Mouse (Mus musculus) heart, adult 2 months (tissue): ENCODE results near the gene Pacrg. TPM values are rescaled to one million over a fixed set of nuclear protein-coding genes. Genes with fewer than 3 reads are reported as not detected.

Experiments
- DNase-seq, 2 experiments: peaks; one replicate each; pipeline ENCODE4 v3.0.0; 2021
- H3K27ac ChIP-seq: fragments of 200-600 bp; 2 replicates; pipeline ENCODE4 v1.8.1; 2022
- H3K27me3 ChIP-seq: fragments of 200-500 bp; 2 replicates; pipeline ENCODE4 v1.6.1; 2012; ENCODE audit warnings: mild to moderate bottlenecking, low read length, inconsistent platforms, mixed read lengths; ENCODE audit not compliant: control insufficient read depth, insufficient read depth
- H3K36me3 ChIP-seq: fragments of 200-500 bp; 2 replicates; pipeline ENCODE4 v1.6.1; 2012; ENCODE audit warnings: low read length, inconsistent platforms; ENCODE audit not compliant: control insufficient read depth, insufficient read depth
- H3K4me1 ChIP-seq: fragments of 200-500 bp; 2 replicates; pipeline ENCODE4 v1.6.1; 2011; ENCODE audit warnings: low read length; ENCODE audit not compliant: control insufficient read depth, insufficient read depth
- H3K4me3 ChIP-seq: fragments of 200-600 bp; 2 replicates; pipeline ENCODE4 v1.8.1; 2022
- H3K79me2 ChIP-seq: fragments of 200-500 bp; replicated peaks from 2 replicates; pipeline ENCODE4 v1.6.1; 2012; ENCODE audit warnings: mild to moderate bottlenecking, inconsistent platforms, low read length, moderate library complexity, mixed read lengths; ENCODE audit not compliant: control insufficient read depth, insufficient read depth
- H3K9ac ChIP-seq: fragments of 200-500 bp; 2 replicates; pipeline ENCODE4 v1.6.1; 2012; ENCODE audit warnings: low read depth, mild to moderate bottlenecking, control low read depth, inconsistent platforms, low read length, mixed read lengths
- CTCF ChIP-seq: fragments of 200-600 bp; IDR thresholded peaks from 2 replicates; pipeline ENCODE4 v1.8.1; 2022; ENCODE audit warnings: antibody characterized with exemption, mild to moderate bottlenecking, moderate library complexity
- EP300 ChIP-seq: fragments of 200-500 bp; IDR thresholded peaks from 2 replicates; pipeline ENCODE4 v1.6.1; 2011; ENCODE audit warnings: low read depth, low read length, control low read depth; ENCODE audit not compliant: insufficient read depth
- POLR2A ChIP-seq: fragments of 200-500 bp; IDR thresholded peaks from 2 replicates; pipeline ENCODE4 v1.6.1; 2011; ENCODE audit warnings: mild to moderate bottlenecking, low read depth, low read length, control low read depth; ENCODE audit not compliant: insufficient read depth
- WGBS: fragments of 180-500 bp; shearing (Covaris S2); methylation state at CpG from one replicate; pipeline ENCODE4 v1.1.7; 2018; 5-methylcytosine and 5-hydroxymethylcytosine counted together
- intact Hi-C: fragments of 180-260 bp; cut with DNase I; formaldehyde crosslinking; loops from one replicate; pipeline ENCODE4 v1.15.1; 2025
- polyA plus RNA-seq: library from polyadenylated mRNA; depleted of rRNA; stranded (reverse); fragments of >200 nt; gene quantifications from 2 replicates; pipeline ENCODE4 v1.2.3, GENCODE M21; 2012
- total RNA-seq, 2 experiments: library from RNA; stranded (reverse); gene quantifications; 2 replicates each; pipeline ENCODE4 v1.2.3; 2021

Gene Pacrg
- total and polyA plus RNA-seq, 3 experiments, result 0.45 to 1.0 (median 0.89) TPM

DNA sequence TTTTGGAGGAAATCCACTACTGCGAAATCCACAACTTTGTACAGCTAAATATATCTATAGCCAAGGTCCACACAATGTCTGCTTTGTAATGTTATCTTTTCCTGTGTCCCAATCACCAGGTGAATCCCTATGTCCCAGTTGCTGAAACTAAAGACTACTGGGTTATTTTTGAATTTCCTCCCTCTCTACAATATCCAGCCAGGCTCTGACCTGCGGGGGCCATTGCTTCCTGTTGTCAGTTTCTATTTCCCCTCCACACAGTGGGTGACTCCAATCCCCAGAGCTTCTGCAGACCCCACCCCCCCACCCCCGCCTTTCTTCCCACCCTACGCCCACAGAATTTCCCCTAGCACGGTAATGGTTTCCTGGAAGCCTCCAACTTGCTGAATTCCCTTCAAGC lies 473.1 kb downstream of the Pacrg start:
- peaks cover 22% of the 10 kb centered on the region for H3K4me1 ChIP-seq

DNA sequence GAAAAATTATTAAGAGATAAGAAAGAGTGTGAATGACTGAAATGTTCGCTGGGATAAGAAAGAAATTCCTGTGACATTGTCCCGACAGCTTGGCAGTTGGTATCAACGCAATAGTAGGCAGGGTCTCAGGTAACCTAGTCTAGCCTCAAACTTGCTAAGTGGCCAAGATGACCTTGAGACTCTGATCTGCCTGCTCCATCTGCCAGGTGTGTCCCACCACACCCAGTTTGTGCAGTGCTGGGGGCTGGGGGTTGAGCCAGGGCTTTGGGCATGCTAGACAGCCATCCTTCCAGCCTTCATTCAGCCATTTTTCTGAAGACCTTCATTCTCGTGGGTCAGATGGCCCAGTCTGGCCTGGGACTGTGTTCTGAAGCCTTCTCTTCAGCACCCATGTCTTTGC lies 473.5 kb downstream of the Pacrg start:
- no peak for DNase-seq
- H3K4me1 ChIP-seq, result peaks cover 20% of the 10 kb centered on the region
- H3K9ac ChIP-seq, result no peak overlapping the region
- H3K27me3 ChIP-seq, result no peaks in the 10 kb centered on the region
- H3K79me2 ChIP-seq, result no peaks in the 10 kb centered on the region
- peaks cover 7% of the 10 kb centered on the region for H3K36me3 ChIP-seq
- peak overlapping the region; percentile 67 for H3K27ac ChIP-seq
- TF ChIP-seq CTCF, result no peak
- TF ChIP-seq EP300, result no peak
- no peak for TF ChIP-seq POLR2A
- no peak overlapping the region for H3K4me3 ChIP-seq
- WGBS, result 47% methylated on average over 4 of the region's 4 CpGs
- intact Hi-C loops, result loop anchor here (2.0 kb wide), 1 partner anchor 272 kb away; no protein-coding TSS in a partner anchor

More for the DNA sequence above, 473.1 kb downstream of the Pacrg start:
- Histone ChIP-seq H3K9ac (no peak overlapping the region), H3K36me3 (peaks cover 7% of the 10 kb centered on the region), H3K79me2 (no peaks in the 10 kb centered on the region), H3K27me3 (no peaks in the 10 kb centered on the region), H3K27ac (peak overlapping the region; percentile 67), H3K4me3 (no peak overlapping the region)
- TF ChIP-seq EP300, result no peak
- no peak for TF ChIP-seq CTCF
- TF ChIP-seq POLR2A, result no peak
- WGBS, result 36% methylated on average over 5 of the region's 5 CpGs
- DNase-seq, result no peak
- intact Hi-C loops, result loop anchor here (2.0 kb wide), 1 partner anchor 272 kb away; no protein-coding TSS in a partner anchor

DNA sequence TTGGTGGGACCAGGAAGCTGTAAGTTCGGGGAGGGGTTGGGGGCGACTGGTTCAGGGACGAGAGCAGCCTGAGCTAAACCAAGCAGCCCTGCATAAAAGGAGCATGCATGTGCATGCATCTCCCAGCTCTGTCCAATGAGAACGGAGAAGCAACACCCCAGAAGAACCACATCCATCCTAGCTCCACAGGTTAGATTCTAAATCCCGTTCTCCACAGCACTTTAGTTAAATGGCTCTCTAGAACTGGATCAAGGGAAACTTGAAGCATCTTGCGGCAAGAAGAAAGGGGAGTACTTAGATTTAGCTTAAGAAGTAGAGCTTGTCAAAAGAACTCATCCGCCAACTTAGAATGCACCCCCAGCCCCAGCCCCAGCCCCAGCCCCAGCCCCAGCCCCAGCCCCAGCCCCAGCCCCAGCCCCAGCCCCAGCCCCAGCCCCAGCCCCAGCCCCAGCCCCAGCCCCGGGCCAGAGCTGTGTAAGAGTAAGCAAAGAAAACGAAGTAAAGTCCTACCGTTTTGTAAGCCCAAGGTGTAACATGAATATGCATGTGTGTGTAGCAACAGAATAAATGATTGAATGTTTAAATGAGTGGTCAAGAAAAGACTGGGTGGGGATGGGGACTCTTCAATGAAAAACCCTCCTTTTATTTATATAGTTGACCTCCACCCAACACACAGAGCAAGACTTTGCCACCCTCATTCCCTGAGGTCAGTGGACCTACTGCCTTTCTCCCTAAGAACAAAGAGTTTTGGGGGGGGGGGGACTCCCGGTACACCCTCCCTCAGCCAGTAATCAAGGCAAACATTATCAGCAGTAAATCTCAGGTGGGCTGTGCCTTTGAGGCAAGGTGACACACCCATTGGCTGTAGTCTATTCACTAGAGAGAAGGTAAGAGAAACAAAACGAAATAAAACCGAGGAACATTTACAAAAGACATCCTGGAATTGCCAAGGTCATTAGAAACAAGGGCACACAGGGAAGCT lies 474.3 kb downstream of the Pacrg start:
- no peak for DNase-seq
- no peaks in the 10 kb centered on the region for H3K79me2 ChIP-seq
- H3K36me3 ChIP-seq, result peaks cover 2% of the 10 kb centered on the region
- H3K27ac ChIP-seq, result no peak overlapping the region; the same call in 1 of the 2 replicates
- peaks cover 16% of the 10 kb centered on the region for H3K4me1 ChIP-seq
- H3K27me3 ChIP-seq, result no peaks in the 10 kb centered on the region
- H3K9ac ChIP-seq, result no peak overlapping the region
- intact Hi-C loops, result loop anchor here (2.0 kb wide), 1 partner anchor 271 kb away; no protein-coding TSS in a partner anchor
- no peak overlapping the region for H3K4me3 ChIP-seq
- TF ChIP-seq EP300 (no peak), POLR2A (no peak), CTCF (no peak)
- 80% methylated on average over 13 of the region's 13 CpGs for WGBS

DNA sequence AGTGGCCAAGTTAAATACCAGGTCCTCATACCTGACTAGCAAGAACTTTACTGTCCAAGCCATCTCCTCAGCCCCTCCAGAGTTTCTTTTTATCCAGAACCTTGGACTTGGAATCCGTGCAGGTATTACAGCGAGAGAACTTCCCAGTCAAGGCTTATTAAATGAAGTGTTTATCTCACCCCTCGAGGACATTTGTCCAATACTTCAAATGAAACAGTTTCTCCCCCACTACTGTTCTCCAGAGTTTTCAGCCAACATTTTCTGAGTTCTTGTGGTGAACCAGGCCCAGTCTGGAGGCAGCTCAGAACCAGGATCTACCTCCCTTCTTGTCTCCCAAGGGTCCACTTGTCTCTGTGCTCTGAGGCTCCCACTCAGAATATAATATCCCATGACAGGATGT lies 477.0 kb downstream of the Pacrg start:
- Histone ChIP-seq H3K79me2 (no peaks in the 10 kb centered on the region), H3K4me3 (no peak overlapping the region), H3K36me3 (peaks cover 2% of the 10 kb centered on the region), H3K9ac (no peak overlapping the region), H3K4me1 (peaks cover 21% of the 10 kb centered on the region), H3K27me3 (no peaks in the 10 kb centered on the region), H3K27ac (no peak overlapping the region)
- no peak for TF ChIP-seq POLR2A
- no peak for TF ChIP-seq CTCF
- intact Hi-C loops, result no loop called here
- WGBS, result 80% methylated on average over 3 of the region's 3 CpGs
- no peak for DNase-seq

DNA sequence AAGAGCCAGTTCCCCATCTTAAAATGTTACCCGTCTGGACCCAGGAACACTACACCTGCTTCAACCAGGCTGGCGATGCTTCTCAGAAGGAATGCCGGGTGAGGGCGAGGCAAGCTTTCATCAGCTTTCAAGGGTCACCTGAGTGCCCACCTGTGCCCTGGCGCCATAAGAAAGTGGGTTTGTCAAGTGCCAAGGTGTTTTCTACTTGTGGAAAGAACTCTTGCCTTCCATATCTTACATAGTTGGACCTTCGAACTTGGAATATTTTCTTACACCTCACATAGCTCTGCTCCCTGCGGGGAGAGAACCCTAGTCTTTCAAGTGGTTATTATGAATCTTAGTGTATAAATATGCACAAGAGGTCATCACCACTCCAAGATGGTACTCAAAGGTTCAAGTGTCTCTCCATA lies 478.2 kb downstream of the Pacrg start:
- intact Hi-C loops, result no loop called here
- no peak for TF ChIP-seq POLR2A
- no peak for TF ChIP-seq CTCF
- no peak for TF ChIP-seq EP300
- 72% methylated on average over 7 of the region's 7 CpGs for WGBS
- no peak for DNase-seq
- no peaks in the 10 kb centered on the region for H3K27me3 ChIP-seq
- H3K27ac ChIP-seq, result peak overlapping the region; percentile 84
- peaks cover 2% of the 10 kb centered on the region for H3K36me3 ChIP-seq
- H3K4me3 ChIP-seq, result no peak overlapping the region
- H3K79me2 ChIP-seq, result no peaks in the 10 kb centered on the region
- H3K4me1 ChIP-seq, result peaks cover 18% of the 10 kb centered on the region
- H3K9ac ChIP-seq, result no peak overlapping the region

DNA sequence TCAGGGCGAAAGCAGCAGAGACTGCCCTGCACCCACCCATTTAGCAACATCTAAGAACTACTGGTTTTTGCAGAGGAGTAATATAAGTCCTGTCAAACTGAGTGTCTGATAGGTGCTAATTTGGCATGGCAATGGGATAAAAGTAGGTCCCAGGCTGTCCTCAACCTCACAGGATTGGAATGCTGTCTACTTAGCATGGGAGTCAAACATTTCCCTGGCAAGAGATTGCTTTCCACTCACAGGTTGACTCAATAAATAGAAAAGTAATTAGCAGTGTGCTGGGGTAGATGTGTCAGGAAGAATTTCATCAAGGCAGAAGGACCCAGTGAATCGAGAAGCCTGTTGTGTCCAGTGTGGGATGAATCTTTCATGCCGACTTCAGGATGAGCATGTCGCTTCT lies 479.4 kb downstream of the Pacrg start:
- H3K27me3 ChIP-seq, result no peaks in the 10 kb centered on the region
- peak overlapping the region; percentile 84 for H3K27ac ChIP-seq
- no peak overlapping the region for H3K4me3 ChIP-seq
- H3K79me2 ChIP-seq, result no peaks in the 10 kb centered on the region
- peak in 1 of 2 experiments; percentile 32 for DNase-seq
- peak overlapping the region; percentile 50; the same call in 1 of the 2 replicates for H3K9ac ChIP-seq
- intact Hi-C loops, result no loop called here
- WGBS, result 69% methylated on average over 4 of the region's 4 CpGs
- peaks cover 15% of the 10 kb centered on the region for H3K4me1 ChIP-seq
- no peaks in the 10 kb centered on the region for H3K36me3 ChIP-seq
- TF ChIP-seq CTCF (no peak), EP300 (no peak), POLR2A (no peak)
